Mouse (Mus musculus) embryo, embryonic 10.5 days (tissue): ENCODE measurements around the gene Iqck.
A peak's percentile ranks its signal among the peaks of the same experiment; 100 is the strongest.

Source experiments
- DNase-seq: peaks from one replicate; pipeline ENCODE4 v3.0.0-alpha.2; 2015; ENCODE audit warnings: low spot score

The Iqck gene

DNA sequence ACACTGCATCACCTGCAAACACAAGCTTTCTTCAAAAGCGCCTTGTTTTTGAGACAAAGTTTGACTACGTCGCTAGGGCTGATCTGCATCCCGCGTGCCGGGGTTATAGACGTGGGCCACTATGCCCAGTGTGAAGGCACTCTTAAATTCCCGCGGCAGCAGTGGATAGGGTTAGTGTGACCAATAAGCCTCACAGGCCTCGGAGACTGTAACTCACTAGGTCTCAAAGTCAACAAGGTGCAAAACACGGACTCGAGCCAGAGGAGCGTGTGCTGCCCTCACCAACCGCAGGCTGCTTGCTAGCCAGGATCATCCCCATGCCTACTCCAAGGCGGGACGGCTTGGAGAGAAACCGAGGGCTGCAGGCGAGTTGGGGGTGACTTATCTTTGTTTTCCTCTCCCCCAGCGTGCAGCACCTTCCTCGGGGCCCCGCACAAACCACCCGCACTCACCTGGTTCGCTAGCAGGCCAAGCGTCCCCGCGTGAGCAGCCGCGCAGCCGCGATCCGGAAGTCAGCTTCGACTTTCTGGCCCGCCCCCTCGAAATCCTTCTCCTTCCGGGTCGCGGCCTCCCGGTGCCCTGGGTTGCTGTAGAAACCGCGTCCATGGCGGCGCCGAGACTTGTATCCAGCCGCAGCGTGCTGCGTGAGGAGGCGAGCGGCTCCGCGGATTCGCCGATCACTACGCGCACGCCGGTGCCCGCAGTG is at the start of gene Iqck:
TSS of gene Iqck (plus strand) at position 582 of the 706 bp plus-strand sequence.
- peak; percentile 96 for DNase-seq

DNA sequence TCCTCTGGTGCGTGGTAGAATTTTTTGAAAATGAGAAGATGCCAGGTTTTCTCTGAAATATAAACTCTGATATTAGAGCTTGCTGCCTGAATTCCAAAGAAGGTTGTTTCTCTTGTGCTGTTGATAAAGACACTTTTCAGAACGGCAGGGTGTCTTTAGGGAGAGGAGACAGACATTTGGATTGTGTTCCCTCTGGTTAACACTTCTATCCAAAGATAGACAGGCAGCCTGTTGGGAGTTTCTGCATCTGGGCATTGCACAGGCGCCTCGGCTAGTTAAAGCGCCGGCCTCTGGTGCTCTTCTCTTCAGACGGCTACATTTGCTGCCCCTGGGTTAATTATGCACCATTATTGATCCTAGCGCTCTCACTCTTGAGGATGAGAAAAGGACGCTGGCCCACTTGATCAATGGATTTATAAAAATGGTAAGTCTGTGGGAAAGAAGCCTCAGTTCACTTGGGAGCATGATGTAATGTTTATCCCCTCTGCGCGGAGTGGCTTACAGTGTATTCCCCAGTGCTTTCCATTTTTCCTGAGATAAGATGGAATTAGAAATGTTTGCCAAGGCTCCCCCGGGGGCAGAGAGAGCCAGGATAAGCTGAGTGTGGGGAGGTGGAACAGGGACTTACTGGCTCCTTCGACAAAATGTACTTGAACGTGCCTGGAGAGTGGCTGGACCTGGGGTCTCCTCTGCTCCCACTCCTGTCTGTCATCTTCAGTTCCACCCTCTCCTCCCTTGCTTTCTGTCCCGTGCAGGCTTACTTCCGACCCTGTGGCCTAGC is 48.7 kb upstream of the Iqck start:
- DNase-seq: peak; percentile 10

DNA sequence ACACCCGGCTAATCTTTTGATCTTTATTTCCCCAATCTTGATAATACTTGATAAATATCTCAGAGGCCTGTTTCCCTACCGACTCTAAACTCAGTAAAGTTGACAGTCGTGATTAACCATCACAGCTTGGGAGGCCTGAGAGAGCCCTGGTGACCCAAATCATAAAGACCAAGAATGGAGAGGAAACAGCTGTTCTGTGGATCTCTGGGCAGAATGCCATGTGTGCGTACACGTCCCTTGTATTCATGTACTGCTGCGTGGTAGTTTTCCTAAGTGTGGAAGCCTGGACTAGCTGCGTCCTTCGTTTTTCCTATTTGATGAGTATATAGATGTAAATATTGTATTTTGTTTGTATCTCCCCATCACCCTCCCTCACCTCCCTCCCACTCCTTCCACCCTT is 47.7 kb upstream of the Iqck start:
- DNase-seq: no peak

DNA sequence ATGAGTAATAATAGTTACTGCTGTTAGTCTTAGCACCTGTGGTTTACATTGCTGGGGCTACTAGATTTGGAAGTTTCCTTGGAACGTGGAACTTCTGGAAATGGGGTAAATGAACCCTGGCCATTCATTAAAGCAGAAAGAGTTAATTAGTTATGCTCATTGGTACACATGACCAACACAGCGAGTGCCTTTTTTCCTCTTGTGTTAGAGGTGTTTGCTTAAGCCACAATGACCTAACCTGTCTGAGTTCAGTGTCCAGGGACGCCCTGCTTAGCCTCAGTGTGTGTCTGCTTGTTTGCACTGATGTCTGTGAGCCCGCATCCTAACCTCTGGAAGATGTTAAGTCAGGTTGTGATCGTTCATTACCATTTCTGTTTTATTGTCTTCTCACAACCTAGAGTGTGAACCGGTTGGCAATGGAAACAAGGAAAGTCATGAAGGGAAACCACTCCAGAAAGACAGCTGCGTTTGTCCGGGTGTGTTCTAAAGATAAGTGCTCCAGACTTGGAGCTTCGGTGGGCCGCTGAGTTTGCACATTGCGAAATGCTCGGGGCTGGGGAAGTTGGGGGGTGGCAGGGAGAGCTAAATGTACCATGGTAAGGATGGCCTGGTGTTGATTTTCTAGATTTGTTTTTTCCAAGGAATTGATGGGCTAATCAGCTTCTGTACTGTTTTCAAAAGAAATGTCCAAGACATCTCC is 44.0 kb upstream of the Iqck start:
- no peak for DNase-seq

DNA sequence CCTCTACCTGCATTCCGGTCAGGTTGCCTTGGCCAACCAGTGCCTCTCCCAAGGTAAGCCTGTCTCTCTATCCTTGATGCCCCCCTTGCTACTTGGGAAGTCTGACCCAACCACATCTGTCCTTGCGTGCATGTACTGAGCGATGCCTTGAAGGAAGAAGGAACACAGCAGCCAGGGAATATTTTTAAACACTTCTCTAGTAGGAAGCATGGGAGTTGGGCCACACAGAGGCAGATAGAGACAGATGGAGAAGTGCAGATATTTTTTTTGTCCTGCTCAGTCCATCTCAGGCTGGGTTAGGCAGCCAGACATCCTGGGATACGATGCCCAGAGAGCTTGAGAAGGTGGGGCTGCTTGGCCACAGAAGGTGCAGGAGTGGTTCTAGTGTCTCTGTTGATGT is 42.0 kb upstream of the Iqck start:
- no peak for DNase-seq

DNA sequence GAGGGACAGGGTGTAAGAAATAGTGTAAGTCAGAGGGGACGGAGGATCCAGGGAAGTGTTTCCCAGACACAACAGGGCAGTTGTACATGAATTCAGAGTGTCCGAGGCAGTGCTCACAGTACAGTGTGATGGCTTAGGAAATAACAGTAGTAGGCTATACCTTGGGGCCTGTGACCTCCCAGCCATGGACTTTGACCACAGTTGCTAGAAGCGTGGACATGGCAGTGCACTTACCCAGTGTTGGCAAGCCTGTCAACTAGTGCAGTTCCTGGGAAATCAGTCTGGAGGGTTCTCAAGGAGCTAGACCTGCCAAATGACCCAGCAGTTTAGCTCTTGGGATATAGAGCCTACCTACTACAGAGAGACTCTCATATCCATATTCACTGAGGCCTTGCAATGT is 39.3 kb upstream of the Iqck start:
- DNase-seq: no peak

- no peak for DNase-seq
Measured at GRCm38 (mm10) chr7:118817741-118818140, 37.8 kb upstream of the Iqck start.

DNA sequence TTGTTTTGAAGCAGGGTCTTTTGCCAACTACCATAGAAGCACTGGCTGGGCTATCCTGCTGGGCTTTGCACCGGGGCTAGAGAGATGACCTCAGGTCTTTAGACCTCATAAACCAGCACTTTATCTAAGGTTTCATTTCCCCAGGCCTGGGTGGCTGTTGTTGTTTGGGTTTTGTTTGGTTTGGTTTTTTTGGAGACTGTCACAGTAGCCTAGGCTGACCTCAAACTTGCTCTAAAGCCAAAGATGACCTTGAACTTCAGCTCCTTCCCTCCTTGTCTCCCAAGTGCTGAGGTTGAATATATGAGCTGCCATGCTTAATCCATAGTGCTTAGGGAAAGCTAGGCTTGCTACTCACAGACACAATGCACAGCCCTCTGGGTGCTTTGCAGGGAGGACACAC is 35.9 kb upstream of the Iqck start:
- no peak for DNase-seq

DNA sequence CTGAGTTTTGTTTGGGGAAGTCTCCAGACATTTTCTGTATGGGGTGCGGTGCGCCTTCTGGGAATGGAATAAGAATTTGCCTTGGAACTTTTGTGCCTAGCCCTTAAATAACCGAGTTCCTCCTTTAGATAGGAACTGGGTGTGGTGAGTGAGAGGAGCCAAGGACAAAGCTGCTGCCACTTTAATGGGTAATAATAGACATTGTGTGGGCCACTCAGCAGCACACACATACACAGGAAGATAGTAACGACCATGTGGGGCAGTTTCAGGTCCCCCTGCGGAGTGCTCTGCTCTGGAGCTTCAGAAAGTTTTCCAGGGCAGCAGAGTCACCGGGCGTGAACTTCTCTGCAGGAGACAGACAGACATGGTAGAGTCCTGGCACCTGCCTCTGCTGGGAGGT is 34.2 kb upstream of the Iqck start:
- no peak for DNase-seq

- DNase-seq: no peak
Measured at GRCm38 (mm10) chr7:118821887-118822556, 33.5 kb upstream of the Iqck start.

GRCm38 (mm10) chr7:118824451-118824850 is 31.1 kb upstream of the Iqck start:
- DNase-seq: no peak

GRCm38 (mm10) chr7:118827975-118828416 is 27.6 kb upstream of the Iqck start:
- peak; percentile 27 for DNase-seq

DNA sequence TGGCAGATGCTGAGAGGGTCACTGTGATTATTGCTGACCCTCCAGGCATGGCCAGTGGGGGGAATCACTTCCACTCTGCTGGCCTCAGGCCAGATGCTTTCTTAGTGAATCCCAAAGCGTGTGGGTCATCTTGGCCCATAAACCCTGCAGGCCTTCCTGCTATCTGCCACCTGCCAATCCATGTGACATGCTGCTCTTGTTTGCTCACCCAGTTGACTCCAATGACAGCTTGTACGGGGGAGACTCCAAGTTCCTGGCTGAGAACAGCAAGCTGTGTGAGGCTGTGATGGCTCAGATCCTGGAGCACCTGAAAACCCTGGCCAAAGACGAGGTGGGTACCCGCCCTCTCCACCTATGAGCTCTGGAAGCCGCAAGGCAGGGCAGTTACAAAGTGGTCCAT is 17.7 kb upstream of the Iqck start:
- no peak for DNase-seq

GRCm38 (mm10) chr7:118841030-118841745 is 14.4 kb upstream of the Iqck start:
- no peak for DNase-seq

DNA sequence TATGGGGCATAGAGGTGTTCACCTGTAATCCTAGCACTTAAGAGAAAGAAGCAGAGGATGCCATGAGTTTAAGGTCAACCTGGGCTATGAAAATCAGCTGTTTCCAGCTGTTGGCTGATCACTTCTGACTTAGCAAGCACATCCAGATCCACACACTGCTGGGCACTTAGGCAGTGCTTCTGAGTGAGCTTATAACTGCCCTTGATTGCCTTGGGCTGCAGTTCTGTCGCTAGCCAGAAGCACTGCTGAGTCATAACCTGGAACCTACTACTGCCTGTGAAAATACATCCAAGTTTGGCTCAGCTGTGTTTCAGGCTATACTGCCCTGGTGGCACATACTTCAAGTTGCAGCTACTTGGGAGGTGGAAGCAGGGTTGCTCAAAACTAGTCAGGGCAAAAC is 13.8 kb upstream of the Iqck start:
- DNase-seq: no peak

DNA sequence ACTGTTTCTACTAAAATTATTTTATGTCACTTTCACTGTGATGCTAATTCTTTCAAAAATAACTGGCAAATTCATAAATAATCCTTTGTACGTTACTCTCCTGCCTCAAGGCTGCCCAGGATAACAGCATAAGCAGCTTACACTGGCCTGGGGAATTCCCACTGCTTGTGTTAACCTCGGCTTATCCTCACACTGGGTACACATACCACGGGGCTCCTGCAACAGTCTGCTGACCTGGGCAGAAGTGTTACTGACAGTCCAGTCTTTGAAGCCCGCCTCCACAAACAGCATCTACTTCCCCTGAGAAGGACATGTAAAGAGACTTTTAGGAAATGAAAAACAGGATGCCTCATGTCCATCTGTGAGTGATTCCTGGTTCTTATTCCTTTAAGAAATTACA is 12.6 kb upstream of the Iqck start:
- DNase-seq: no peak

GRCm38 (mm10) chr7:118845141-118845540 is 10.4 kb upstream of the Iqck start:
- no peak for DNase-seq

DNA sequence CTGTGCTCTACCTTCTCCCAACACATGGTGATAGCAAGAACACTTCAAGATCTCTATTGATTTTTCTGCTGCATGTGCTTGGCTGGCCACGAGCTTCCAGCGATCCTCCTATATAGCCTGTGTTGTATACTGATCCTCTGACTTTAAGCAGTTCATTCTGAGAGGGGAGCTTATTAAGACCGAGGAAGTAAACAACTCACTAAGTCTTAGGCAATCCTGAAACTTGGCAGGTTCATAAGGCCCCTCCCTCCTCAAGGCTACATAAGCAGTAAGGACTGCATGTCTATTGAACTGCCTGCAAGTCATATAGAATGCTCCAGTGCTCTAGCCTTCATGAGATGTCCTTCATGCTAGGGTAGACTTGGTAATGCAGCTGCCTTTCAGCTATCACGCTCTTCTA is 9.2 kb upstream of the Iqck start:
- DNase-seq: no peak

DNA sequence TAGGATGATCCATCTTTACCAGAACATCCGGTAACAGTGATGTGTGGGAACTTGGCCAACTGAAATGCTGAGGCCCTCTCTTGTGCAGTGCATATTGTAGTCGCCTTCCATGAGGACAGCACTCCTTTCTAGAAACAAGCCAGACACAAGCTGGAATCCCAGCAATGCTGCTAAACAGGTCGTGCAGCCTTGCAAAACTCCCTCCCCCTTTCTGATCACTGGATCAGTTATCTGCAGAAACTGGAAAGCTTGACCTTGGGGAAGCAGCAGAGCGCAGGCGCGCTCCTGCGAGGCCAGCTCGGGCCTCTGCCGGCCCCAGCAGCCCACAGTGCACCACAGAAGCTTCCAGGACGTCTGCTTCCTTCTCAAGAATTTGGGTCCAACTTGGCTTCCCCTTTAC is 6.8 kb upstream of the Iqck start:
- DNase-seq: peak; percentile 13

GRCm38 (mm10) chr7:118849543-118850250 is 5.9 kb upstream of the Iqck start:
- no peak for DNase-seq

- no peak for DNase-seq
Measured at GRCm38 (mm10) chr7:118850676-118851290, 4.8 kb upstream of the Iqck start.
